Mouse (Mus musculus) A20 (cell line): Measurements from ENCODE around the gene Inha.
A peak's percentile ranks its signal among the peaks of the same experiment; 100 is the strongest.

Experiments used
- DNase-seq: peaks from one replicate; pipeline ENCODE4 v3.0.0-alpha.2; 2011; ENCODE audit warnings: low read depth, low spot score

Inha gene

DNA sequence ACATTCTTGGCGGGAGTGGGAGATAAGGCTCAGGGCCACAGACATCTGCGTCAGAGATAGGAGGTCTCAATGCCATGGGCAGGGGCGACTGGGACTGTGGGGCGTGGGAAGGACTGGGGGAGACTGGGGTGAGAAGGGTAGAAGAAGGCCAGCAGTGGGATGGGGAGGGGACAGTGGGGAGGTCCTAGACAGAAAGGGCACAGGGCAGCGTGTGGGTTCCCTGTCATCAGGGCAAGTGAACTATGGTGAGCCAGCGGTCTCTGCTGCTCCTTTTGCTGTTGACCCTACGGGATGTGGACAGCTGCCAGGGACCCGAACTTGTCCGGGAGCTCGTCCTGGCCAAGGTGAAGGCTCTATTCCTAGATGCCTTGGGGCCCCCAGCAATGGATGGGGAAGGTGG lies at the start of gene Inha:
Gene Inha (plus strand): TSS at position 72 of the 400 bp plus-strand sequence.
- DNase-seq, result no peak

DNA sequence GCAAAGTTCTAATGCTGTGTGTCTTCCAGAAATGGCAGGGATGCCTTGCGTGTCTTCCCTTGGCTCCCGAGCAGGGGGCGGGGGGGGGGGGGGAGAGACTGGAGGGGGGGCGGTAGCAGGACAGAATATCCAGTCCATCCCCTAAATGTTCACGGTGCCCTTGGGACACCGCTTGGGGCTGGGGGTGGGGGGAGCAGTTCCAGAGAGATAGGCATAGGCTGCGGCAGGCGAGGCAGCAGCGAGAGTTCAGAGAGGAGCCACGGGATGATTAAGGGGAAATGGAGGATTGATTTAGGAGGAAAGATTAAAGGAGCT lies 49.2 kb upstream of the Inha start:
- no peak for DNase-seq

DNA sequence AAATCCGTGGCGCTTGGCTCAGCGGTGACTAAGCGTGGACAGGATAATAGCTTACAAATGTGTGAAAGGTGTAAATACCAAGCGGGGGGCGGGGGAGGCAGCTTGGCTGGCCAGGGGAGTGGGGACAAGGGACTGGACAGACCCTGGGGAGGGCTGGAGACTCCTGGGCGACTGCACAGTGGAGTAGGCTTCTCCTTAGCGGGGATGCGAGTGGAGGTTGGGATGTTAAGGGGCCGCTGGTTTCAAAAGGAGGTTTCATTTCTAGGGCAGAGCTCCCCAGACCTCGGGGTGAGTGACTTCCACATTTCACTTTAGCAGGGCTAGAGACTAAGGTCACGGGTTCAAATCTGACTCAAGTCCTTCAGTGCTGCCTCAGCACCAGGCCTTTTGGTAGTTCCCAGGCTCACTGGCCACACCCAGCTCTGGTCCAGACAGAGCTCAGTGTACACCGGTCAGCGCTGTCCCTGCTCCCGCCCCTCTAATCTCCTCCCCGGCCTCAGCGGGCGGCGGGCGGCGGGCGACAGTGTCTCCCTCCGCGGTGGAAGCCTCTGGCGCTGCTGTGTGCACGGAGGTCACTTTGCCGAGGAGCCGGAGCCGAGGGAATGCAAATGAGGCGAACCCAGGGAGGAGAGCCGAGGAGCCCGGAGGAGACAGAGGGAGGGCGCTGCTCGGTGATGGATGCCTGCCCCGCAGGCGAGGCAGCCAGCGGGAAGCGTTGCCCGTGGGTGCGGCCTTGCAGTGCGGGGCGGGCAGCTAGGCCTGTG lies 48.7 kb upstream of the Inha start:
- DNase-seq, result no peak

GRCm38 (mm10) chr1:75458789-75459684 lies 47.8 kb upstream of the Inha start:
- no peak for DNase-seq

GRCm38 (mm10) chr1:75460297-75460696 lies 46.6 kb upstream of the Inha start:
- DNase-seq, result no peak

GRCm38 (mm10) chr1:75462636-75463035 lies 44.2 kb upstream of the Inha start:
- no peak for DNase-seq

- DNase-seq, result no peak
Observed at GRCm38 (mm10) chr1:75463652-75464204, 43.1 kb upstream of the Inha start.

DNA sequence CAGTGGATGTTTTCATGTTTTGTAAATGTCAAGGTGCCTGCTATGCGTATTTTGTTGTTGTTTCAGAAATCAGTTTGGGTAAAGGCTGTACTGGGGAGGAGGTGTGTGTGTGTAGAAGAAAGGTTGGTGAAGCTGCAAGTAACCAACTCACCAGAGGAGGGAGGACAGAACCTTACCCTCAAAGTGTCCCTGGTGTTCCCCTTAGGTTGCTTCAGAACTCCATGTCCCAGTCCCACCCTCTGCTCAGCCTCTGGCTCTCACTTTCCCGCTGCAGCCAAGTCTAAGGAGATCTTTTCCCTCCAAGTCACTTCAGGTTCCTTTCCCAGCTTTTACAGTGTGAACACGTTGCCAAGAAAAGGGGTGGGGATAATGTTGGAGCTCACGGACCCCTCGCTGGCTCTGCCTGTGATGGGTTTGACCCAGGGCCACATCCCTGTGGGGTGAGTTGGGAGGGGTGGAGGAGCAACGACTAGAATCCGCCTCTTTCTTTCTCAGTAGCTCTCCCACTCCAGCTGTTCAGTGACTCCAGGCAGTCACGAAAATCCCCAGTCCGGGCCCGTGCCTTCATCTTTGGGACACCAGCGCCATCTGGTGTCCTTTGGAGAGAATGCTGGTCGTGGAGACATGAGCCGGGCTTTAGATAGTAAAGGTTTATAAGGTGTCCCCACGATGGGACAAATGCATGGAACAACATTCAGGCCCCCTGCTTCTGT lies 39.5 kb upstream of the Inha start:
- peak; percentile 67 for DNase-seq

DNA sequence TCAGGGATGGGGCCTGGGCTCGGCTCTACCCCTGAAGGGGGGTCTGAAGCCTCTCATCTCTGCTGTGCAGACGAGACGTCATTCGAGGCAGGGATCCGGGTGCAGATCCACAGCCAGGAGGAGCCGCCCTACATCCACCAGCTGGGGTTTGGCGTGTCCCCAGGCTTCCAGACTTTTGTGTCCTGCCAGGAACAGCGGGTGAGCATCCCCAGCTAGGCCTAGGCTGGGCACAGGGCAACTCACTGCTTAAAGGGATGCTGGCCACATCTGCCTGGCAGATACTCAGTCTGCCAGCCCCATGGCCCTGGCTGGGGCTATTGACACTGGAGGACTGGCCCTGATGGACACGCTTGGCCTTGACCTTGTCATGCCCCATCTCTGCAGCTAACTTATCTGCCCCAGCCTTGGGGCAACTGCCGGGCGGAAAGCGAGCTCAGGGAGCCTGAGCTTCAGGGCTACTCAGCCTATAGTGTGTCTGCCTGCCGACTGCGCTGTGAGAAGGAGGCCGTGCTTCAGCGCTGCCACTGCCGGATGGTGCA lies 37.5 kb upstream of the Inha start:
- no peak for DNase-seq

GRCm38 (mm10) chr1:75476441-75476840 lies 30.4 kb upstream of the Inha start:
- no peak for DNase-seq

- peak; percentile 91 for DNase-seq
Observed at GRCm38 (mm10) chr1:75477264-75477965, 29.5 kb upstream of the Inha start.

DNA sequence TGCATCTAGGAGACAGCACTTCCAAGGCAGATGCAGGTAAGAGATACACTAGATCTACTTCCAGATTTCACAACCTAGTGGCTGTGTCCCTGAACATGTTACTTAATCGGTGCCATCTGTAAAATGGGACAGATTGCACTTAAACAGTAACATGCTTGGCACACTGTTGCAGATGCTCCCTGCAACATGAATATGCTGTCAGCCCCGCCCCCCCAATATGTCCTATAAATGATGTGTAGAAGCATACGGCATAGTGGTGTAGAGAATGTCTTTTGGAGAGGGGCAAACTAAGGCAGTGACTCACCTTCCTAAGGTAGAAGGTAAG lies 28.9 kb upstream of the Inha start:
- DNase-seq, result no peak

GRCm38 (mm10) chr1:75478497-75478896 lies 28.4 kb upstream of the Inha start:
- DNase-seq, result no peak

- DNase-seq, result peak; percentile 98
Observed at GRCm38 (mm10) chr1:75478916-75479634, 27.8 kb upstream of the Inha start, which contains the start of the genes Chpf and Tmem198. Chpf (minus strand) TSS chr1:75479307. Tmem198 (plus strand) TSS chr1:75479532.

DNA sequence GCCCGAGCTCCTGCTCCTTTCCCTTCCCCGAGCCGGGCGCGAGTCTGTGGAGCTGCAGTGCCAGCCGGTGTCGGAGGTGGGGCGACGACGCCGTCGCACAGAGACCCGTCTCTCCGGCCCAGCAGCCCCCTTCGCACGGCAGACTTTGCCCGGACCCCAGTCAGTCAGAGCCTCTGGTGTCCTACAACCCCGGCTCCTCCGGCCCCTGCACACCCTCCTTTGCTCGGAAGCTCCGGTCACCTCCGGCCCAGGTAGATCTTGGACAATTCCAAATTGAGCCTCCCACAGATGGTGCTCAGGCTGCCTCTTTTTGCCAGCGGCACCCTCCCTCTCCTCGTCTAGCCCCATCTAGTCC lies 27.3 kb upstream of the Inha start:
- no peak for DNase-seq

- DNase-seq, result no peak
Observed at GRCm38 (mm10) chr1:75480036-75480435, 26.8 kb upstream of the Inha start.

GRCm38 (mm10) chr1:75480735-75481134 lies 26.1 kb upstream of the Inha start:
- DNase-seq, result no peak

DNA sequence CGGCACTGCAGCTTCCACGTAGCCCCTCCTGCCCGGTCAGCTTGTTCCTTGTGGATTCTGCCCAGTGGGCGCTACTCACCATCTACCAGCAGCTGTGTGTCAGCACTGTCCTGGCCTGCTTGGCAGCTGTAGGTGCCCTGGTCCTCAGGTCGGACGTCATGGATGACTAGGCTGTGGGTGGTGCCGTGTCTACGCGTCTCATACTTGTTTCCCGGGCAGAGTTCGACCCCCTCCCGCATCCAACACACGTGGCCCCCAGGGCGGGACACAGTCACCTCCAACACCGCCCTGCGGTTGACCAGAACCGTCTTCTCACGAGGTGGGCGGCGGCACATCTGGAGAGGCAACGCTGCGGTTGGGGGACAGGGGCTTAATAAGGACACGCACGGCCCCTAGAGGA lies 20.3 kb upstream of the Inha start:
- no peak for DNase-seq

DNA sequence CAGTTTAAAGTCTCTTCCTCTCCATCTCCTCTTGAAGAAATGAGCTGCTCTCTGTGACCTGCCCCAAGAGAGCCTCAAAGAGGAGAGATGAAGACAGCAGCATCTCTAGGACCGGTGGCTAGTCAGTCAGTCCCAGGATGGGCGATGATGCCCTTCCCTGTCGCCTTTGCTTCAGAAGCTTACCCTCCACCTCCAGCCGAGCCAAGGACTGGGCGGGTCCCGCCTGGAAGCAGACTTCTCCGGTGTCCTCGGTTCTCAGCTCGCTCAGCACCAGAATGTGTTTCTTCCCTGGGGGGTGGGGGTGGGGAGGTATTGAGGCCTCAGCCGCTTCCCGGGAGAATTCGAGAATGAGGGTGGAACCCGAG lies 19.9 kb upstream of the Inha start:
- DNase-seq, result no peak

- DNase-seq, result peak; percentile 90
Observed at GRCm38 (mm10) chr1:75487405-75488161, 19.3 kb upstream of the Inha start.
